Mouse (Mus musculus) lung, postnatal 4 days (tissue): ENCODE data around the gene Mical3.

ENCODE experiments used
- DNase-seq, 2 experiments: peaks; one replicate each; pipeline ENCODE4 v3.0.0; 2021

The Mical3 gene

DNA sequence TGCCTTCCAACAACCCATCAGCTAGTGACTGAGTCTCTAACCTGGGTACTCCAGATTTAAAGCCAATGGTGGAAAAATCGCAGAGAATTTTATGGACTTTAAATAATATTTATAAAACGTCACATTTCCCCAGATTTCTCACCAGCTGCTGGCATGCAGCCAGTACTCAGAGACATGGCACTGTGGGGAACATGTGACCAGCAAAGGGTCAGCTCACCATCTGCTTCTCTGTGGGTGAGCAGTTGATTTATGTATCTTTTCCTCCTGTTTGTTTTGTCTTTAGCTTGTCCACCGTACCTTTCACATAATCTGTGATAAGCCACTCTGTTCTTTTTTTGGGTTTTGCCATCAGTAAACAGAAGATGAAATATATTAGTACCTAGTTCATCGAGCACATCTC lies 125.8 kb downstream of the Mical3 start:
- DNase-seq: no peak

DNA sequence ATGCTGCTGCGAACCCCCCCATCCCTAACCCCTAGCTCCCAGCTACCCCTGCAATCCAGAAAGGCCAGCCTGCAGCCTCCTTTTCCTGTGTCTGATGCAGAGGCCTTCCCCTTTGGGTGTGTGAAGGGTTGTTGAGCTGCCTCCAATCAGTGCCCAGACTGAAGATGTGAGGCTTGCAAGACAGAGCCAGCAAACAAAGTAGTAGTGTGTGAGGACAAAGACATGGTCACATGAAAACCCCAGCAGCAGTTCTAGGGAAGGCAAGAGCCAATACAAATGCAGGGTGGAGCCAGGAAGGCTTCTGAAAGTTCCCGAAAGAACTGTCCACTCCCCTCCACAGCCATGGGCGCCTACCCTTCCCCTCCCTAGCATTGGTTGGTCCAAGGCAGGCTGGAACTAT lies 127.8 kb downstream of the Mical3 start:
- DNase-seq: no peak

DNA sequence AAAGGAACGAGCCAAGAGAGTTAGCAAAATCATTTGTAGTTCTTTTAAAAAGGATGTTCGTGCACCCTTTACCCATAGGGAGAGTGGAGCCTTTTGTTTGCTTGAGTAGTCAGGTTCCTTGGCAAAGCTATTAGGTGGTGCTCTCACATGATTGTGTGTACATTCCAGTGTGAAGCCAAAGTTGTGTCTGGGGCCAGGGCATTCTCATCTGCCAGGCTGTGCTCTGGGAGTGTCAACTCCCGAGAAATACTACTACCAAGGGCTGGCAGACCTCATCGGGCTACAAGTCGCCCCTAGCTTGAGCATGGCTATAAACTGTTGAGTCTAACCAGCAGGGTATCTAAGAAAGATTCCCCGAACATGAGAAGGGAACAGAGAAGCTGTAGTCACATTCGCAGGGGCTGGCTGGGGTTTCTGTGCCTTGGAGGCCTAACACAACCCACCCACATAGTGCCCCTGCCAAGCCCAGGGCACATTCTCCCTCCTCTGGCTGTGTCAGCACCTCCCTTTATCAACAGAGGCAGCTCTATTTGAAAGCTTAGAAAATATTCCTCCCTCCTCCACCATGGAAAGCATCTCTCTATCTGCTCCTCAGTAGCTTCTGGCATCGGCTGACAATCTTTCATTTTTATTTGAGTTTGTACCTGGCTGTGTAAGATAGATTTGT lies 130.8 kb downstream of the Mical3 start:
- DNase-seq: no peak

DNA sequence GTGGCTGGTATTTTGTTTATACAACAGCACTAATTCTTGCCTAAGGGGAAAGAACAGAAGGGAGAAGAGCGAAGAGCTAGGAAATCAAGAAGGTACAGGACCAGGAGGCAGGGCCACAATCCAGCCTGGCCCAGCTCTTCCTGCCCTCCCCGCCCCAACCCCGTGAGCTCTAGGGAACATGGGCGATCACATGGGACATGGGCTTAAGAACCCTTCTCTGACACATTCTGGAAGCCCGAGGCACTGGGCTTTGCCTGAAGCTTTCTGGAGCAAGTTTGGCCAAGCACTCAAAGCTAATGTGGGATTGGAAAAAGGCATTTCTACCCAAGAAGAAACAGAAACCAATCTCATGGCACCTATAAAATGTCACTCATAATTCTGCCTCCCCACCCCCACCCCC lies 131.7 kb downstream of the Mical3 start:
- no peak for DNase-seq

DNA sequence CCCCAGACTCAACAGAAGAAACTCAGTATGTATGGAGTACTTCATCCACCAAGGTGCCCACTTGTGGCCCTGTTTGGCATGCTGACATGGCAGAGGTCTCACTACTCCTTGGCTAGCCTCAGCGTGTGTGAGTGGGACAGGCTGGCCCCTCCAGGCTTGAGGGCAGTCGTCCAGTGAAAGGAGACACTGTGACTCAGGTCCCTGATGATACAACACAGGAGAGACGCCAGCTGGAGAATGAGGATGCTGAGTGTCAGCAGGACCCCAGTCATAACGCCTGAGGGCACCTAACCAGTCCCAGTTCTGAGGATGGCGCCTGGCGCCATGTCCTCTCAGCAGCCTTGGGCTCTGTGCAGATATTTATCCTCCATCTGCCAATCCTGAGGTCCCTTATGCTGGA lies 134.2 kb downstream of the Mical3 start:
- DNase-seq: no peak

DNA sequence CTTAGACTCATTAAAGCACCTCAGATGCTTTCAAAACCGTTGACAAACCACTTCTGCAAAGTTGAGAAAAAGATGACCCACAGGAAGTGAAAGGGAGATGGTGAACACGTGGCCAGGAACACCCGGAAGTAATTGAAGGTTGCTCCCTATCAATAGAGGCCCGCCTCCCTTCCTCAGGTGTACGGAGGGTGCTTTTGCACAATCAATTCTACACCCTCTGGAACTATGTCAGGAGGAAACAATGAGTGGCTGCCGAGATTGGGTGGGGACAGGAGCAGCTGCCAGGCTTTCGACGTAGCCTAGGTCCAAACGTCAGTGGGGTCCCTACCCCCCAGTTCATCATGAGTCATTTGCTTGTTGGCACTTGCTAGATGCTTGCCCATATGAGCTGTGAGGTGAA lies 135.3 kb downstream of the Mical3 start:
- no peak for DNase-seq

DNA sequence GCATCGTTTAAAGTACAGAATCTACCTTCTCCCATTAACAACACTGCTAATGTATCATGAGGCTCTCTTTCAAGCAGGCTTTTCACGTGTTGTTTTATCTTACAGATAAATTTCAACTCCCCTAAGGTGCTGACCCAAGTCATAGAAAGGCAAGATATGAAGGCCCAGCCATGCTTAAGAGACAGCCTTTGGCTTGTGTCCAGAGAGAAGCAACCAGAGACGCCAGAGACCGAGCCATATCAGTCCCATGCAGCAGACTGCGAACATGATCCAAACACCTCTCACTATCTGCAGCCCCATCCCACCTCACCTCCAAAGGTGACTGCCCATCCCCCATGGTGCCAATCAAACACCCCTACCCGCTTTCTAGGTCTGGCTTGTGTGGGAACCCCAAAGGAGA lies 138.9 kb downstream of the Mical3 start:
- DNase-seq: no peak

DNA sequence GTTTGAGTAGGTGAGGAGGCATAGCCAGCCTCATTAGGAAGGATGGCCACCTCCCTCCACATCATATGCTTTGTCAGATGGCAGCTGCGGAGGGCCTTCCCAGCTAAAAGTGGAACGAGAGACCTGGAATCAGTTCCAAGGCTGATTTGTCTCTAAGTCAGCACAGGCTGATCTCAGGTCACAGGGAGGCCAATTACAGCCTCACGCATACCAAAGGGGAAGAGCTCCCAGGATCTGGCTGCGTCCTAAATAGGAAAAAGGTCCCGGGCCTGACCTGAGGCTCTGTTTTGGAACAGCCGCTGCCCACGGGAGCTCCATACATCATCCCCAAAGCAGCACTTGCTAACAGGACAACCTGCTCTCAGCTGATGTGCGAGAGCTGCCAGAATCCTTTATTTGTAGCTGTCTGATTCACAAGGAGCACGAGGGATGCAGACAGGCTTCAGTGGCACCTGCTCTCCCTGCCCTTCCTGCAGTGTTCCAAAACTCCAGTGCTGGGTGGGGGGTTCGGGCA lies 143.2 kb downstream of the Mical3 start:
- no peak for DNase-seq

DNA sequence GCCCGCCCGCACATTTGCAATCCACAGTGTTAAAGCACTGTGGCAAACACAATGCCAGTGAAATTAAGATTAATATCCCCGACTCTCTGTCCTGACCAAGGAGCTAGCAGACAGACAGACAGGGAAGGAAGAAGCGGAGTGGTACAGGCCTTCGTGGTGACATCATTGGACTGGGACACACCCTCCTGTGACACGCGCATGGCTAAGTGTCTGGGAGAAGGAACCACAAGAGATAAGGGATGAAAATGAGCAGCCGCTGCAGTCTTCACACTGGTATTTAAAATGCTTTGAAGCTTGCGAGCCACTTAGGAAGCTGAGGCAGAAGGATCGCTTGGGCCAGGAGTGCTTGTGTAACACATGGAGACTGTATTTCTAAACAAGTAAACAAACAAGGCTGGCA lies 143.6 kb downstream of the Mical3 start:
- no peak for DNase-seq

DNA sequence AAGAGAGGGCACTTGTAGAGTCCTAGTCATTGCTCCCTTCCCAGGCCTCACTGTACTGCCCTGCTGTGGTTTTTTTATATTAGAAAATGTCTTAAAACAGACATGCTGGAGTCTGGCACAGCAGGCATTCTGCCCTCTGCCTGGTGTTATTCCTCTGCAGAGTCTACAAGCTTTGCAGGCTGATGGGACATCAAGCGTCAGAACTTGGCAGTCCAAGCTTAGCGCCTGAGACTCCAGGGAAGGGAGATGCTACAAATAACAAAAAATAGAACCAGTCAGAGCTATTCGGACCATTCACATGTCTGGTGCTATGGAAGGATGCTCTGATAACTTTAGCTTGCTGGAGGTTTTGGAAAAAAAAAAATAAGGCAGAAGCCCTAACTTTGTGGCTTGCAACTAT lies 144.6 kb downstream of the Mical3 start:
- no peak for DNase-seq

DNA sequence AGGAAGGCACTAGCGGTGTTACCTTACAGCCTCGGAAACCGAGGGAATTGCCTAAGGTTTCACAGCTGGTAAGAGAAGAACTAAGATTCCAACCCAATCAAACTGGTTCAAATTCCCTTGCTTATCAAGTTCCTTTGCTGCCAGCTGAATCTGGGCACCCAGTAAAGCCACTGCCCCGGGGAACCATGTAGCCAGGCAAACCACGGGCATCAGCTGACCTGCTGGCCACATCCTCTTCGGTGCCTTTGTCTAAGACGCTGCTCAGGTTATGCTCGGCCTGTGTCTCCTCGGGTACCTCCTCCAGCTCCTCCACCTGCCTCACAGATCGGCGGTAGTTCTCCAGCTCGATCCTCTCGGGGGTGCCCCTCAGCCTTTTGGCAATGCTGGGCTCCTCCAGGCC lies 148.5 kb downstream of the Mical3 start:
- DNase-seq: no peak

DNA sequence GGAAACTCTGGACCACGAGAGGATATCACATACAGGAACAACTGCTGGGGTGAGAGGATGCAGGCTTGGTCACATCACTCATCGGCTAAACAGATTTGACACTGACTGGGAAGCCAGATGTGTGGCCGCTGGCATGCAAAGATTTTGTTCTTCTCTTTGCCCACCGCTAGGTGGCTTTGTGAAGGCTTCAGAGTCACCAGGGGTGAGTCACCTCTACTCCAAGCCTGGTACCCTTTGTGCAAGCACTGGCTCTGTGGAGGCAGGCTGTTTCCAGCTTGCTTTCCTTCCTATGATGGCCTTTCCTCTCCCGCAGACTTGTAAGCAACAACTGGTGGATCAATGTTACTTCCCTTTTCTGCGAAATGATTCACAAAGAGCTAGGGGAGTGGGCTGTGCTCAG lies 149.3 kb downstream of the Mical3 start:
- peak; percentile 38 to 44 for DNase-seq

DNA sequence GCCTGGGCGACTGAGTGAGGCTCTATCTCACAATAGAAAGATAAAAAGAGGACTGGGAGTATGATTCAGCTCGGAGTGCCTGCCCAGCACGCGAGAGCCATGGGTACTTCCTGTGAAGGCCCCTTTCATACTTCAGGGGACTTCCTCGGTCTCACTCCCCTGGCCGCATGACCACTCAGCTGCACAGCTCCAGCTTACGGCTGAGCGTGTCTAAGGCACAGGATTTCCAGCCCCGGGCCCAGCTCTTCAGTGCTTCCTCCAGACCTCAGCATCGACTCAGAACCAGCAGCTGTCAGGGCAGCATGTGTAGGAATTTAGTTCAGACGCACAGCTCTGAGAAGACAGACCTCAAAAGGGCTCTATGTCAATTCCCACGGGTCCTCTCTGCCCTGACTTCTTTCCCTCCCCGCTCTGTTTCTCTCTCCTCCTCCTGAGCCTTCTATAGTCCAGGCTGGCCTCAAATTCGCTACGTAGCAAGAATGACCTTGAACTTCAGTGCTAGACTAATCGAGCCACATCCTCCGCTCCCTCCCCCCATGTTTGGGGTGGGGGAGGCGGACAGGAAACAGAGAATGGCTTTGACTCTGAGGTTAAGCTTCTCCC lies 152.7 kb downstream of the Mical3 start:
- DNase-seq: peak in 1 of 2 experiments; percentile 61

DNA sequence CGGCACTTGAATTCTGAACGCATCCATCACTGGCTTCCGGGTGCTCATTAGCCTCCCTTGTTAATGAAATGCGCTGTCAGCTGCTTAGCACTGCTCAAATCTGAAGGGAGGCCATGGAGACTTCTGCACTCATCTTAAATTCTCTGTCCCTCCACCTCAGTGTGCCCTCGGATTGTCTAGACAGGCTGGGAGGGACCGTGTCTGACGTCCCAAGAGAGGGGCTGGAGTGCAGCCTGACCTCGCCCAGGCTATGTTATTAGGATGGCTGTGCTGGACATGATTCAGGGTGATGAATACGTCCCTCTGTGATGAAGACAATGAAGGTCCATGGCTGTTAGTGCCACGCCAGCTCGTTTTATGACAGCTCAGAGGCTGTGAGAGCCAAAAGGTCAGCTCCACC lies 153.8 kb downstream of the Mical3 start:
- no peak for DNase-seq

DNA sequence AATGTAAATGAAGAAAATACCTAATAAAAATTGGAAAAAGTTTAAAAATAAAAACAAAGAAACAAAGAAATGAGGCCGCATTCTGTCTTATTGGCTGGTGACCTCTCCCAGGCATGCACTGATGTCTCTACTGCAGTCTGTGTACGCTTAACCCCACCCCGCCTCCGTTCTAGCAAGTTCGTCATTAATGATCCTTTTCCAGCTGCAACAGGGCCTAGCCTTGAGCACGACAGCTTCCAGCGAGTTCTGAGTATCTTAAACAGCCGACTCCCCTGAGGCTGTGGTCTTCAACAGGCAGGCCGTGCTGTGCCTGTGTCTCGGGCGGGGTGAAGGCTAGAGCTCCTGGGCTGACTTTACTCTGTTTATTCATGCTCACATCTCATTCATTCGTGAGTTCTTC lies 154.7 kb downstream of the Mical3 start:
- DNase-seq: no peak

DNA sequence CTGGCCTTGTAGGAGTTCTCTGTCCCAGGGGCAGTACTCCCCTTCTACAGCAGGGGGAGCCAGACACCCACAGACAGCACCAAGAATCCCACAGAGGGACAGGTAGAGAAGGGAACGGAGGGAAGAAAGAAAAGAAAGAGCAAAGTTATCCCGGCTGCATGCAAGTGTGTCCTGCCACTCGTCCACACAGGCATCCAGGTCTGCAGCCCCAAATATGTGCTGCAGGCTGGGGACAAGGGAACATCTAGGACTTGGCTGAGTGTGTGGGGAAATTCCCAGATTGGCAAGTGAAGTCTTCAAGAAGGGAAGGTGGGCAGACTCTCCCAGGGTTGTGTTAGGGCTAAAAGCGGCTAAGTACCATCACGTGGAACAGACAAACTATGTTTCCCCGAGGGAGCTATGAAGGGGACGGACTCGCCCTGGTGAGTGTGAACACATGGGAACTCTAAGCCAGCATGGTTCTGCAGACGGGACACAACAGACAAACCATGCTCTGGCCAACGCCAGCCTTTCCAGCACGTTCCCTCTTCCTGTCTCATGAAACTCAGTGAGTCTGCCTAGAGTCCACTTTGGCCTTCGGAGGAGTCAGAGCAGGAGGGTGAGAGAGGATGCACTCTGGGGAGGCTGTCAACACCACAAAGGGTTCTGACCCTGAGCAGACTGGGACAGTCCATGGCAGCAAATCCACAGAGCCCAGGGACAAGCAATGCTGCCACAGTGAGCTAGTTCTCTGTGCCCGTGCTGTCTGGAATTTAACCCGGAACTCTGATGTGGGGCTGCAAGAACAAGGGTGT lies 158.8 kb downstream of the Mical3 start:
- DNase-seq: peak; percentile 71 to 85

DNA sequence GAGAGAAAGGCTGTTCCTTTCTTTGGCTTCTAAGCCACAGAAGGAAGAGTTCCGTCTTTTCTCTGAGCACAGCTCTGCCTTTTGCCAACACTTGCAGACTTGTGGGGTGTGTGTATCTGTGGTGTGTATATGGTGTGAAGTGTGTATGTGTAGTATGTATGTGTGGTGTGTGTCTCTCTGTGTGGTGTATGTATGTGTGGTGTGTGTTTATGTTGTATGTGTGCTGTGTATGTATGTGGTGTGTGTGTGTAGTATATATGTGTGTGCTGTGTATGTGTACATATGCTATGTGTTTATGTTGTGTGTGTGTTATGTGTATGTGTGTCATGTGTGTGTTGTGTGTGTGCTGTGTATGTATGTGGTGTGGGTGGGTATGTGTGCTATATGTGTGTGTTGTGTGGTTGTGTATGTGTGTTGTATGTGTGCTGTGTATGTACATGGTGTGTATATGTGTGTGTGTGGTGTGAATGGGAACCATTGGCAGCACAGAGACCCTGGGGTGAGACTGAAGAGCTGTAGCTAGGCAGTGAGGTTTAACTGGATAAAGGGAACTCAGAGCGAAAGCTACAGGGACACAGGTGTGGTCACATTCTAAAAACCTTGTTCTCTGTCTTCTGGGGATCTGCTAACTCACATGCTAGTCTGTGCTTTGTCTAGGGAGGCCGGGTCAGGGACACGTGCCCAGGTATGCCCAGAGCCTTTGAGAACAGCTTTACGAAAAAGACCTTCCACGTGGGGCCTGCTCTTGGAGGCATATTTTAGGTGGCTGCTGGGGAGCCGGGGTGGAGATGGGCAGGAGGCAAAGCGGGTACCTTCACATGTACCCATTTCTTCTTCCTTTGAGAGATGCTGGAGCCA lies 159.6 kb downstream of the Mical3 start:
- DNase-seq: no peak

DNA sequence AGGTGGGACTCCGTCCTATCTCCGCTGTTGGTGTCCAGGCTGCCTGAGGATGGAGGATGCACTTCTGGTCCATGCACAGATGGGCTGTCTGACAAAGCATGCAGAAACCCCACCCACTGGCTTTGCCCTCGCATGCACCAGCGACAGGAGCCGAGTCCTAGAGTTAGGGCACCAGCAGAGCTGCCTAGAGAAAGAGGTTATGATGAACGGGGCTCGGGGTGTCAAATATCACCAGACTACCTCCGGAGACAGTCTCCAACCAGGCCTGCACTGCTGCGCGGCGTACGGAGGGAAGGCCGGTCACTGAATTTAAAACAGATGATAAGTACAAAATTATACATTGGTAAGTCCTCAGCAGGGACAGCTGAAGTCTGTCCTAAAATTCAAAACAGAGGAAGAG lies 165.0 kb downstream of the Mical3 start:
- DNase-seq: no peak

DNA sequence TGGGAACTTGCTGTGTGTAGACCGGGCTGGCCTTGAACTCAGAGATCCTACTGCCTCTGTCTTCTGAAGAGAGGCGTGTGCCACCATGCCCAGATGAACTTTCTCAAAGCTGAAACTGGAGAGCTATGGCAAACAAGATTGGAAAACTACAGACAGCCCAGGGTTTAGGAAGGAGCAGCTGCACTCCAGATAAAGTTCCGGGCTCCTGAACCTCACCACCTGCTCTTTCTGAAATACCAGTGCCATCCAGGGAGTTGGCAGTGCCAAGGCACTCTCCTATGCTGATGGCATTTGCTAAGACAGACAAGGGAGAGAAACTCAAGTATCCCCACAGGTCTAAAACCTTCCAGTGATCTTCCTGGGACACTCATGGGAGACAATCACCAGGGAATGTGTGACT lies 166.6 kb downstream of the Mical3 start:
- no peak for DNase-seq

DNA sequence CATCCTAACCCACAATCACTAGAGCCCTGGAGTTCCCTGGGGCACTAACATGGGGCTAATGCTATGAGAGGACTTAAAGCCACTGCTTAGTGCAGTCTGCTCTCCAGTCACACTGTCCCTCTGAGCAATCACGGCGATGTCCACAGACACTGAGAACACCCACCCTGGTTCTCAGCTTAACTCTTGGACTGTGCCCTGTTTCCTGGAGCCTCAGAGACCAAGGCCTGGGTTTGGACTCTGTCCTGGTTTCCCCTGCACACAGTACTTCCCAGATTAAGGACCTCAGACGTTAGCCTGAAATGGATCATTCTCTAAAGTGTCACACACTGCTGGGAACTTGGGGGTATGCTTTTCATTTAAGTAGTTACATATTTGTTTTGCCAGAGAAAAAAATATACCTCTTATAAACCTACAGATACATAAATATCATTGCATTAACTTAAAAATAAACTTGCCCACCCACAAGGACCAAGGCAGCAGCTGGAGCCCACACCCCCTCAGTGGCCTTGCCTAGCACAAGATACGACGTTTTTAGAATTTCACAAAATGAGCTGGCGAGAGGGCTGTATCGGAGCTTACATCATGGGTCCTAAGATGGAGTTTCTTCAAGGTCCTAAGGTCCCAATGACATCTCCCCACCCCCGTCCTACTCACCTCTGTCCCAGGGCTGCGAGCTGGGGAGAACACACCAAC lies 170.3 kb downstream of the Mical3 start:
- DNase-seq: no peak

DNA sequence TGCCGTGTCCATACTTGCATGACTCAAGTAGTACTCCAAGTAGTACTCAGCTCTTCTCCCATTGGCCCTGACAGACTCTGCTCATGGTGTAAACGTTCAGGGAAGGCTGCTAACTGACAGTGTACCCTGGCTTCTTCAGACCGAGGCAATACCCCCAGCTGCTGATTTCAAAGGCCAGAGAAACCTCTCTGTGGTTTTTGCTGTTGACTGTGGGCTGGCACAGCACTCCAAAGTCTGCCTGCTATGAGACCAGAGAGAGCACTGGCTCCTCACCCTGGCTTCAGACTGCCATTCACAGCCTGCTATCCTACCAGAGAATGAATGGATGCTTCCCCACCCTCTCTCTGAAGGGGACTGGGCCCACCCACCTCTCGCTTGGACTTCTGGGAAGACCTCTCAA lies 173.5 kb downstream of the Mical3 start:
- DNase-seq: no peak
